Mouse (Mus musculus): ENCODE results near the gene Fam171a2.
A peak's percentile ranks its signal among the peaks of the same experiment; 100 is the strongest.
"Not testable (repeated sequence)": the region's sequence is repeated elsewhere in the genome, so short reads cannot be mapped to it uniquely, and the experiment has no call there.

Gene Fam171a2

GRCm38 (mm10) chr11:102433866-102434265, 13.6 kb downstream of the Fam171a2 start:
- no peak for DNase-seq

DNA sequence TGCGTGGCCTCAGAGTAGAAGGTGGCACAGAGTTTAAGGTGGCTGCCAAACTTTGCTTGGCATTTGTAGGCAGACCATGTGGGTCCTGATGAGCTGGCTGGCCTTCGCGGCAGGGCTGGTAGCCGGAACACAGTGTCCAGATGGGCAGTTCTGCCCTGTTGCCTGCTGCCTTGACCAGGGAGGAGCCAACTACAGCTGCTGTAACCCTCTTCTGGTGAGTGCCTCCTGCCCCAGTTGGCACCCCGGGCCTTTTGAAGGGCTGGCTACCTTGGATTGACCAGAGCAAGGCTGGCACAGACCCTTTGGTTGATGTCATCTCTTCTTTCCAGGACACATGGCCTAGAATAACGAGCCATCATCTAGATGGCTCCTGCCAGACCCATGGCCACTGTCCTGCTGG, 14.6 kb downstream of the Fam171a2 start:
- no peak for DNase-seq

DNA sequence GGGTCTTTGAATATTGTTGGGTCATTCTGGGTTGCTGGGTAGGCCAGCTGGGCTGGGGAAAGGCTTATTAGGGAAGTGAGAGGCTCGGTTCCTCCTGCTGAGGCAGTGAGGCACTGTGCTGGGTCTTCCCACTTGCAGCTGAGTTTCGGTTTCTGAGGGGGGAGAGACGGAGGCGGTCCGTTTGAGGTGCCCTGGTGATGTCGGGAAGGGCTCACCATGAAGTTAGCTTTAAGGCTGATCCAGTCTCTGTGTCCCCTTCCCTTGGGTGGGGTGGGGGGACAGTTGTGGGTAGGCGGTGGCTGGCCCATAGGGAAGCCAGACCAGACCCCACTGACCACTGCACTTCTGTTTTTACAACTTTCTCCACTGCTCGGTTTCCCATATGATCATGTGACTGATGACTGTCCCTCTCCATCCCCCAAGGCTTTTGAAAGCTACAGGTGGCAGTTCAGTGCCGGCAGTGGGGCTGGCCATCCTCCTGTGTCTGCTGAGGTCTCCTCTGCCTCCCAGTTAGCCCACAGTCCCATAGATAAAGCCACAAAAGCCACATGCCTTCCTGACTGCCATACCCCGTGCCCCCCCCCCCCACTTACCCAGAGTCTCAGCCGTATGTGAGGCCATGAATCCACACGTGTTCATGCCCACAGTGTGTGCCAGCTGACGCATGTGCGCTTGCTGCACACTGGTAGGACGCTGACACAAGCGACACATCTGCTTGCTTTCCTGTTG, 15.2 kb downstream of the Fam171a2 start:
- peak; percentile 30 for DNase-seq

DNA sequence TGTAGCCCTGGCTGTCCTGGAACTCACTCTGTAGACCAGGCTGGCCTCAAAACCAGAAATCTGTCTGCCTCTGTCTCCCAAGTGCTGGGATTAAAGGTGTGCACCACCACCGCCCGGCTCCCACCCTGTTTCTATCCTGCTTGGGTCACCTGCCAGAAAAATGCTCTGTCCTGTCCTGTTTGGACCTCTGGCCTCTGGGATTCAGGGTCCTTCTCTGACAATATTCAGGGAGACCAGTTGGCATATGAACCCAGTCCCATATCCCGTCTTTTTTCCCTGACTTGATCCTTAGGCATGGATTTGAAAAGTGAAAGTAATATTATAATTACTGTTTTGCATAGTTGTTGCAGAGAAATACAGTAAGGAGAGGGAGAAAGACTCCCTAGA, 15.8 kb downstream of the Fam171a2 start:
- DNase-seq: no peak

- peak; percentile 86 for DNase-seq
These were observed 16.4 kb downstream of the Fam171a2 start for GRCm38 (mm10) chr11:102431018-102431645.

DNA sequence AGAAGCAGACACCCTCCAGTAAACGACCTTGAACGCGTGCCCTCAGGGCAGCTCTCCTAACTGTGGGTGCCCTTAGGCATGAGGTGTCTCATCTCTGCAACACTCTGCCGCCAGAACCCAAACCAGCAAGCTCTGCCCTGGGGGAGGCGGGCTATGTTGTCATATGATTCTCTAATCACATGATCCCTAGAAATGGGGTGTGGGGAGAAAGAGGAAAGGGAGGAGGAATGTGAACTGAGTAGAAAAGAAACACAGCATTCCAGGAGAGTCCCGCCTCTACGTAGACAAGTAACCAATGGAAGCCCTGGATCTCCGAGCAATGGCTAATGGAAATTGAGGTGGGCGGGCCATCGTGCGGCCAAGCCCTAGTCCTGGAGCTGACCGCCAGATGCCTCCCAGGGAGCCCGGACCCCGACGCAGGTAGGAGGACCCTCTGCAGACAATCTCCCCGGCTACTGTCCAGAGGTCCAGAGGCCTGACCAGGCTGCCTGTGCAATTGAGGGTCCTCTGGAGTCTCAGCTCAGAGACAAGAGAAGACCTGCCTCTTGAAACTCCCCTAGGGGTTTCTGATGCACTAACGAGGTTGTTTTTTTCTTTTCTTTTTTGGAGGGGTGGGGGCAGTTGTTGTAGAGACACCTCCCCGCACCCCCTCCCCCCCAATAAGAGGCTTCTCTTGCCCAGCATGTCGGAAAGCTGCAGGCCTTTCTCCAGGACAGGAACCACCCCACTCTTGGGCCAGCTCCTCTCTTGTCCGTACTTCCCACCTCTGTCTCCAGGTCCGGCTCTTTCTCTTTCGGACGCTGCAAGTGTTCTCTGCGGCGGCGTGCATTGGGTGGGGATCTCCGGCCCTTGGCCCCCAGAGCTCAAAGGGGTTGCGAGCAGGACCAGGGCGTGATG, 17.1 kb downstream of the Fam171a2 start, which contains the start of gene Grn:
Gene Grn, plus strand, starts transcription at position 195 of the 897 bp plus-strand sequence.
- peak; percentile 61 for DNase-seq

- DNase-seq: no peak
These were observed 17.9 kb downstream of the Fam171a2 start for GRCm38 (mm10) chr11:102429551-102429950.

- DNase-seq: no peak
These were observed 18.4 kb downstream of the Fam171a2 start for GRCm38 (mm10) chr11:102428981-102429540.

DNA sequence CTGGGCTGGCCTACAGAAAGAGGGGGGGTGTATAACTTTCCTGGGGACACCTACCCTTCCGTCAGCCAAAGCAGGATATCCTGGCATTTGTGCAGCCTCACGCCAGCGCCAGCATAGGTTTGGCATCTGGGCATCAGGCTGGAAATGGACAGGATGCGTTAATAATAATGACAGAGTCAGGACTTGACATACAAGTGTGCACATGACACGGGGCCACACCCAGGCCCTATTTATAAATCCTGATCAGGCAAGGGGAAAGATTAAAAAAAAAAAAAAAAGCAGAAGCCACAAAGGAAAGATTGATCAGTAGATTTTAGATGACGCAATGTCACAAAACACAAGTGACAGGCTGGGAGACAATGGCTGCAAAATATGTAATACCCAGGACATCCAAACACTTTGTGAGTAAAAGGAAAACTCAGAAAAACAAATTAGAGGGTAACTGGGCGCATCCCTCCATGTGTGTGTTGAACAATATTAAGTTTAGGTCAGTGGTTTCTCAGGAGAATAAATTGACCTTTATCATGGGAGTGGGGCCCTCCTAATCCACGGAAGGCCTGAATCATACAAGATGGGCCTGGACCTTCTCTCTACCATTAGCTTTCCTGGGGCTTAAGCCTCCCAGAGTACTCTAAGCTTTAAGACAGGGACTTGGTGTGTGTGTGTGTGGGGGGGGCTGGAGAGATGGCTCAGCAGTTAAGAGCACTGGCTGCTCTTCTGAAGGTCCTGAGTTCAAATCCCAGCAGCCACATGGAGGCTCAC, 21.7 kb downstream of the Fam171a2 start:
- no peak for DNase-seq

- DNase-seq: no peak
These were observed 22.8 kb downstream of the Fam171a2 start for GRCm38 (mm10) chr11:102424666-102425065.

GRCm38 (mm10) chr11:102421559-102421958, 25.9 kb downstream of the Fam171a2 start:
- no peak for DNase-seq

DNA sequence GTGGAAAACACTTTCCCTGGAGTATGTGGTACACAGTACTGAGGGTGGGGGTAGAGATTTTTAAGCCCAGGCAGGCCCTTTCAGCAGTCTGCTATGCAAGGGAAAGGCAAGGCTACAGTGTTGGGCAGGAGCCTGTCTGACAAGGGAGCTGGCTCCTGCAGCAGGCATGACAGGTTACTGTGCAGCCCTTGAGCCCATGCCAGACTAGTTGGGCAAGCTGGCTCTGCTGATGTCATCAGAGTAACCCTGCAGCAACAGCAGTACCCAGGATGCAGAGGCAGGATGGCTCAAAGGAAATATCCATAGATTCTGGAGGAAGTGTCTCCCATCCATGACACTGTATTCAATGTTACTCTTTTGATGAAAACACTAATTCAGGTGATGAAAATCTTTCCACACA, 28.6 kb downstream of the Fam171a2 start:
- no peak for DNase-seq

- no peak for DNase-seq
These were observed 30.3 kb downstream of the Fam171a2 start for GRCm38 (mm10) chr11:102417160-102417559.

- no peak for DNase-seq
These were observed 32.3 kb downstream of the Fam171a2 start for GRCm38 (mm10) chr11:102415034-102415802.

DNA sequence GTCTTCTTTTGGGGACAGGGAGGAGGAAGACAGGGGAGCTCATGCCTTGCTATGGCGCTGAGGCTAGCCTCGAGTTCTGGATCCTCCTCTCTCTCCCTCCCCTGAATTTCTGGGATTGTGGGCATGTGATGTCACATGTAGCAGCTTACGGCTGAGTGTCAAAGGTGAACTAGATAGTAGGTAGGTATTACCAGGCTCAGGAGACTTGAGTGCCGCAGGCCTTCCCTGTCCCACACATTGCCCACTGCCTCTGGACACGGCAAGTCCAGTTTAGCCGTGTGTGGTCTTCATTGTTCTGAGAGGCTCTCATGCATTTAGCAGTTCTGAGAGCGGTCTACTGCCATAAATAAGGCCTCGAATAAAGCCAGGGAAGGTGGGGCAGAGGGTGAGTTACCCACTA, 34.4 kb downstream of the Fam171a2 start:
- DNase-seq: no peak

DNA sequence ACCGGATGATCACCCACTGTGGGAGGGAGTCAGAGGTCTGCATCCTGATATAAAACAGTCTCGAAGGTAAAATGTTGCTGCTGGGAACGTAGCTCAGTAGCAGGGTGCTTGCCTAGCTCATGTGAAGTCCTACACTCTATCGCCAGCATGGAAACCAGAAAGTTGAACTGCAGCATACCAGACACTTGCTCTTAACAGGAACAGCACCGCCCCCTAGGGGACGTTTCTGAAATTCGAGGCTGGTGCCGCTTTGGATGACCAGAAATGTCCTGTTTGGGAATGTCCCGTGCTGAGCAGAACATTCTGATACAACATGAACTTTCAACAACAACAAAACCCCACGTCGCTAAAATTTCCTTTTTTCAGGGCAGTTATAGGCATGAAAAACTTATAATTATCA, 35.8 kb downstream of the Fam171a2 start:
- DNase-seq: peak; percentile 88

- DNase-seq: no peak
These were observed 36.4 kb downstream of the Fam171a2 start for GRCm38 (mm10) chr11:102411061-102411460.

- DNase-seq: not testable (repeated sequence)
These were observed 37.1 kb downstream of the Fam171a2 start for GRCm38 (mm10) chr11:102410345-102410744.

DNA sequence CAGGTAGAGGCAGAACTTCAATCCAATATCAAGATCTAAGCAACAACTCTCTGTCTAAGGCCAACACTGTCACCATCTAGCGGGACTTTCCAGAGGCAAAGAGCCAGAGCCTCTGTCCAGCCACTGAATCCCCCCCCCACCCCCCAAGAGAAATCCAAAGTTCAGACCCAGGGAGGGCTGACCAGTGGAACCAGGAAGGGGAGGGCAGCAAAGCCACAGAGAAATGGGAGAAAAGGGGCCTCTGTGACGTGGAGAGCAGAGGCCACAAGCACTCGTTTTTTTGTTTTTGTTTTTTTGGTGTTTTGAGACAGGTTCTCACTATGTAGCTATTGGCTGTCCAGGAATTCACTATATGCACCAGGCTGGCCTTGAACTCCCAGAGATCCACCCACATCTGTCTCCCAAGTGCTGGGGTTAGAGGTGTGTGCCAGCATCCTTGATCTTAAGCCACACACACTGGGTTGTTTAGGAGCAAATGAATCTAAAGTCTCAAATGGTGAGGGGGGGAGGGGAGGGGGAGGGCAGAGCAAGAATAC, 37.6 kb downstream of the Fam171a2 start:
- no peak for DNase-seq

GRCm38 (mm10) chr11:102408888-102409794, 38.3 kb downstream of the Fam171a2 start:
- DNase-seq: no peak

All from thymus, postnatal 14 days (tissue).